Mouse (Mus musculus) lung, embryonic 14.5 days (tissue): ENCODE measurements at regions not wholly inside any gene's neighbourhood (a gene's known extent, or its start where the extent isn't known, plus 50 kb on each side); places are given as distances from the start of the nearest gene placed in this dataset.
"Not testable (repeated sequence)": the region's sequence is repeated elsewhere in the genome, so short reads cannot be mapped to it uniquely, and the experiment has no call there.

ENCODE experiments used
- ATAC-seq: fragments of 200-750 bp; cut with Nextera tagmentation; 2 replicates; pipeline ENCODE4 v1.8.0; 2017; ENCODE audit warnings: mild to moderate bottlenecking, moderate TSS enrichment, moderate library complexity; ENCODE audit not compliant: insufficient read depth
- DNase-seq: peaks from one replicate; pipeline ENCODE4 v3.0.0-alpha.2; 2015
- H3K27ac ChIP-seq: fragments of 300-500 bp; sonication (generic); 2 replicates; pipeline ENCODE4 v1.5.1; 2014; ENCODE audit warnings: low read depth, mild to moderate bottlenecking, moderate library complexity
- H3K27me3 ChIP-seq: fragments of 300-500 bp; sonication (generic); 2 replicates; pipeline ENCODE4 v1.6.1; 2014; ENCODE audit warnings: low read length, control low read depth; ENCODE audit not compliant: insufficient read depth
- H3K36me3 ChIP-seq: fragments of 300-500 bp; sonication (generic); 2 replicates; pipeline ENCODE4 v1.6.1; 2014; ENCODE audit warnings: control low read depth; ENCODE audit not compliant: insufficient read depth
- H3K4me1 ChIP-seq: fragments of 300-500 bp; sonication (generic); 2 replicates; pipeline ENCODE4 v1.6.1; 2014; ENCODE audit warnings: antibody characterized with exemption, control low read depth; ENCODE audit not compliant: insufficient read depth
- H3K4me2 ChIP-seq: fragments of 300-500 bp; sonication (generic); 2 replicates; pipeline ENCODE4 v1.6.1; 2014; ENCODE audit warnings: mild to moderate bottlenecking
- H3K4me3 ChIP-seq: fragments of 300-500 bp; sonication (generic); 2 replicates; pipeline ENCODE4 v1.5.1; 2014; ENCODE audit warnings: low read depth, low read length
- H3K9ac ChIP-seq: fragments of 300-500 bp; sonication (generic); 2 replicates; pipeline ENCODE4 v1.6.1; 2014
- H3K9me3 ChIP-seq: fragments of 300-500 bp; sonication (generic); 2 replicates; pipeline ENCODE4 v1.6.1; 2016; ENCODE audit warnings: low read depth, low read length, control low read depth
- CTCF ChIP-seq: IDR thresholded peaks from 2 replicates; pipeline ENCODE4 v1.5.1; 2016; ENCODE audit warnings: antibody characterized with exemption, low read depth
- WGBS: fragments of 180-500 bp; shearing (Covaris S2); extraction: QIAGEN DNeasy Blood & Tissue Kit; methylation state at CpG from one replicate; pipeline ENCODE4 v1.1.7; 2014; 5-methylcytosine and 5-hydroxymethylcytosine counted together

GRCm38 (mm10) chr12:10533971-10534370 is 143.4 kb downstream of the Rdh14 start:
- 87% methylated on average over 6 of the region's 6 CpGs for WGBS
- Histone ChIP-seq H3K4me3 (no peak overlapping the region), H3K4me2 (no peak overlapping the region), H3K27ac (no peak overlapping the region), H3K36me3 (no peaks in the 10 kb centered on the region), H3K27me3 (no peaks in the 10 kb centered on the region), H3K9ac (no peak overlapping the region), H3K4me1 (no peaks in the 10 kb centered on the region; the same call in 1 of the 2 replicates), H3K9me3 (no peaks in the 10 kb centered on the region)
- DNase-seq (no peak), ATAC-seq (no peak)
- no peak for TF ChIP-seq CTCF

GRCm38 (mm10) chr12:10536239-10536638 is 145.7 kb downstream of the Rdh14 start:
- Histone ChIP-seq H3K27ac (no peak overlapping the region), H3K4me2 (no peak overlapping the region), H3K4me3 (no peak overlapping the region), H3K9ac (no peak overlapping the region), H3K4me1 (no peaks in the 10 kb centered on the region), H3K27me3 (no peaks in the 10 kb centered on the region), H3K36me3 (no peaks in the 10 kb centered on the region), H3K9me3 (no peaks in the 10 kb centered on the region)
- 55% methylated on average over 12 of the region's 12 CpGs for WGBS
- DNase-seq = no peak
- no peak for TF ChIP-seq CTCF
- ATAC-seq = no peak

- Histone ChIP-seq H3K4me3 (no peak overlapping the region), H3K27ac (no peak overlapping the region), H3K9ac (no peak overlapping the region), H3K36me3 (no peaks in the 10 kb centered on the region), H3K27me3 (no peaks in the 10 kb centered on the region), H3K4me1 (no peaks in the 10 kb centered on the region), H3K4me2 (no peak overlapping the region), H3K9me3 (no peaks in the 10 kb centered on the region)
- DNase-seq (peak; percentile 91), ATAC-seq (peak; percentile 78; the same call in 1 of the 2 replicates)
- TF ChIP-seq CTCF = peak; percentile 95
- 0% methylated on average over 4 of the region's 4 CpGs for WGBS
Measured at GRCm38 (mm10) chr12:10537069-10537468, 146.5 kb downstream of the Rdh14 start.

- no peaks in the 10 kb centered on the region for H3K9me3 ChIP-seq
- no peak overlapping the region for H3K9ac ChIP-seq
- 11% methylated on average over 1 of the region's 1 CpGs for WGBS
- TF ChIP-seq CTCF = no peak
- ATAC-seq (no peak), DNase-seq (peak; percentile 23)
- no peak overlapping the region for H3K4me2 ChIP-seq
- H3K27ac ChIP-seq = no peak overlapping the region
- no peaks in the 10 kb centered on the region for H3K36me3 ChIP-seq
- H3K4me1 ChIP-seq = no peaks in the 10 kb centered on the region
- H3K27me3 ChIP-seq = no peaks in the 10 kb centered on the region
- no peak overlapping the region for H3K4me3 ChIP-seq
Measured at GRCm38 (mm10) chr12:10549481-10550201, 159.1 kb downstream of the Rdh14 start.

- ATAC-seq, H3K27ac ChIP-seq, H3K4me2 ChIP-seq, H3K9ac ChIP-seq, H3K4me1 ChIP-seq, H3K36me3 ChIP-seq, DNase-seq, H3K27me3 ChIP-seq, H3K4me3 ChIP-seq, H3K9me3 ChIP-seq: not testable (repeated sequence)
- WGBS = 84% methylated on average over 1 of the region's 1 CpGs
Measured at GRCm38 (mm10) chr12:10554701-10555100, 164.1 kb downstream of the Rdh14 start.

- Histone ChIP-seq H3K27ac (no peak overlapping the region), H3K27me3 (no peaks in the 10 kb centered on the region), H3K9ac (no peak overlapping the region), H3K36me3 (no peaks in the 10 kb centered on the region), H3K4me3 (no peak overlapping the region), H3K9me3 (no peaks in the 10 kb centered on the region), H3K4me2 (no peak overlapping the region), H3K4me1 (no peaks in the 10 kb centered on the region)
- TF ChIP-seq CTCF = no peak
- ATAC-seq = no peak
- DNase-seq = peak; percentile 12
- 16% methylated on average over 1 of the region's 1 CpGs for WGBS
Measured at GRCm38 (mm10) chr12:10562966-10563365, 172.4 kb downstream of the Rdh14 start.

GRCm38 (mm10) chr12:10567881-10568280 is 177.3 kb downstream of the Rdh14 start:
- H3K9ac ChIP-seq = no peak overlapping the region
- no peak for TF ChIP-seq CTCF
- ATAC-seq (no peak), DNase-seq (no peak)
- H3K4me2 ChIP-seq = no peak overlapping the region
- no peaks in the 10 kb centered on the region for H3K36me3 ChIP-seq
- 73% methylated on average over 2 of the region's 2 CpGs for WGBS
- H3K4me1 ChIP-seq = no peaks in the 10 kb centered on the region
- no peak overlapping the region for H3K27ac ChIP-seq
- no peaks in the 10 kb centered on the region for H3K9me3 ChIP-seq
- no peaks in the 10 kb centered on the region for H3K27me3 ChIP-seq
- no peak overlapping the region for H3K4me3 ChIP-seq
